Mouse (Mus musculus): ENCODE measurements around the gene Cacul1. TPM values are rescaled to one million over a fixed set of nuclear protein-coding genes. Genes with fewer than 3 reads are reported as not detected.

Cacul1 gene
- polyA plus RNA-seq, 1 experiment from 2014 or later: 17.5 TPM

GRCm38 (mm10) chr19:60500209-60500608 is 80.6 kb downstream of the Cacul1 start:
- Histone ChIP-seq H3K36me3 (ENCODE audit: insufficient read depth, low read length) (no peaks in the 10 kb centered on the region), H3K4me1 (ENCODE audit: insufficient read depth, low read length) (no peaks in the 10 kb centered on the region), H3K27me3 (ENCODE audit: insufficient read depth, low read length) (no peaks in the 10 kb centered on the region), H3K4me2 (replicated peaks; ENCODE audit: low read depth, low read length) (no peak overlapping the region), H3K9me3 (ENCODE audit: low read length) (no peaks in the 10 kb centered on the region), H3K4me3 (ENCODE audit: low read length) (no peak overlapping the region), H3K9ac (replicated peaks; ENCODE audit: low read length) (no peak overlapping the region), H3K27ac (ENCODE audit: low read length) (no peak overlapping the region)
- no peak for ATAC-seq (ENCODE audit: low FRiP score, low TSS enrichment)

GRCm38 (mm10) chr19:60497171-60497570 is 83.7 kb downstream of the Cacul1 start:
- WGBS: 80% methylated on average over 4 of the region's 4 CpGs
- H3K27ac ChIP-seq (ENCODE audit: low read length): no peak overlapping the region
- H3K4me2 ChIP-seq (replicated peaks; ENCODE audit: low read depth, low read length): no peak overlapping the region
- no peak overlapping the region for H3K9ac ChIP-seq (replicated peaks; ENCODE audit: low read length)
- ATAC-seq (ENCODE audit: low FRiP score, low TSS enrichment): no peak
- no peaks in the 10 kb centered on the region for H3K36me3 ChIP-seq (ENCODE audit: insufficient read depth, low read length)
- no peaks in the 10 kb centered on the region for H3K4me1 ChIP-seq (ENCODE audit: insufficient read depth, low read length)
- H3K4me3 ChIP-seq (ENCODE audit: low read length): no peak overlapping the region
- H3K9me3 ChIP-seq (ENCODE audit: low read length): no peaks in the 10 kb centered on the region
- H3K27me3 ChIP-seq (ENCODE audit: insufficient read depth, low read length): no peaks in the 10 kb centered on the region

GRCm38 (mm10) chr19:60495772-60496171 is 85.1 kb downstream of the Cacul1 start:
- H3K27me3 ChIP-seq (ENCODE audit: insufficient read depth, low read length): no peaks in the 10 kb centered on the region
- H3K4me1 ChIP-seq (ENCODE audit: insufficient read depth, low read length): no peaks in the 10 kb centered on the region
- H3K4me2 ChIP-seq (replicated peaks; ENCODE audit: low read depth, low read length): no peak overlapping the region
- 45% methylated on average over 3 of the region's 3 CpGs for WGBS
- no peak for ATAC-seq (ENCODE audit: low FRiP score, low TSS enrichment)
- no peaks in the 10 kb centered on the region for H3K9me3 ChIP-seq (ENCODE audit: low read length)
- no peak overlapping the region for H3K9ac ChIP-seq (replicated peaks; ENCODE audit: low read length)
- no peak overlapping the region for H3K4me3 ChIP-seq (ENCODE audit: low read length)
- no peaks in the 10 kb centered on the region for H3K36me3 ChIP-seq (ENCODE audit: insufficient read depth, low read length)
- H3K27ac ChIP-seq (ENCODE audit: low read length): no peak overlapping the region

- Histone ChIP-seq H3K9me3 (ENCODE audit: low read length) (no peaks in the 10 kb centered on the region), H3K4me3 (ENCODE audit: low read length) (no peak overlapping the region), H3K27ac (ENCODE audit: low read length) (no peak overlapping the region), H3K9ac (replicated peaks; ENCODE audit: low read length) (no peak overlapping the region), H3K4me2 (replicated peaks; ENCODE audit: low read depth, low read length) (no peak overlapping the region), H3K36me3 (ENCODE audit: insufficient read depth, low read length) (no peaks in the 10 kb centered on the region), H3K27me3 (ENCODE audit: insufficient read depth, low read length) (no peaks in the 10 kb centered on the region), H3K4me1 (ENCODE audit: insufficient read depth, low read length) (no peaks in the 10 kb centered on the region)
- WGBS: 77% methylated on average over 1 of the region's 1 CpGs
- ATAC-seq (ENCODE audit: low FRiP score, low TSS enrichment): no peak
These were observed 91.3 kb downstream of the Cacul1 start for GRCm38 (mm10) chr19:60489566-60489965.

GRCm38 (mm10) chr19:60485261-60485660 is 95.6 kb downstream of the Cacul1 start:
- Histone ChIP-seq H3K27me3 (ENCODE audit: insufficient read depth, low read length) (no peaks in the 10 kb centered on the region), H3K4me1 (ENCODE audit: insufficient read depth, low read length) (no peaks in the 10 kb centered on the region), H3K9ac (replicated peaks; ENCODE audit: low read length) (no peak overlapping the region), H3K4me2 (replicated peaks; ENCODE audit: low read depth, low read length) (no peak overlapping the region), H3K9me3 (ENCODE audit: low read length) (no peaks in the 10 kb centered on the region), H3K36me3 (ENCODE audit: insufficient read depth, low read length) (no peaks in the 10 kb centered on the region), H3K27ac (ENCODE audit: low read length) (no peak overlapping the region), H3K4me3 (ENCODE audit: low read length) (no peak overlapping the region)
- no peak for ATAC-seq (ENCODE audit: low FRiP score, low TSS enrichment)

- 43% methylated on average over 1 of the region's 1 CpGs for WGBS
- no peak overlapping the region for H3K4me2 ChIP-seq (replicated peaks; ENCODE audit: low read depth, low read length)
These were observed 102.0 kb downstream of the Cacul1 start for GRCm38 (mm10) chr19:60478859-60479258.

GRCm38 (mm10) chr19:60477788-60478187 is 103.0 kb downstream of the Cacul1 start:
- Histone ChIP-seq H3K9me3 (ENCODE audit: low read length) (no peaks in the 10 kb centered on the region), H3K4me2 (replicated peaks; ENCODE audit: low read depth, low read length) (no peak overlapping the region), H3K4me3 (ENCODE audit: low read length) (no peak overlapping the region), H3K27me3 (ENCODE audit: insufficient read depth, low read length) (no peaks in the 10 kb centered on the region), H3K4me1 (ENCODE audit: insufficient read depth, low read length) (no peaks in the 10 kb centered on the region), H3K36me3 (ENCODE audit: insufficient read depth, low read length) (no peaks in the 10 kb centered on the region), H3K9ac (replicated peaks; ENCODE audit: low read length) (no peak overlapping the region), H3K27ac (ENCODE audit: low read length) (no peak overlapping the region)
- 57% methylated on average over 2 of the region's 2 CpGs for WGBS
- ATAC-seq (ENCODE audit: low FRiP score, low TSS enrichment): no peak

More at GRCm38 (mm10) chr19:60478859-60479258, 102.0 kb downstream of the Cacul1 start:
- Histone ChIP-seq H3K27me3 (ENCODE audit: insufficient read depth, low read length) (no peaks in the 10 kb centered on the region), H3K4me1 (ENCODE audit: insufficient read depth, low read length) (no peaks in the 10 kb centered on the region), H3K9me3 (ENCODE audit: low read length) (no peaks in the 10 kb centered on the region), H3K4me3 (ENCODE audit: low read length) (no peak overlapping the region), H3K36me3 (ENCODE audit: insufficient read depth, low read length) (no peaks in the 10 kb centered on the region), H3K27ac (ENCODE audit: low read length) (no peak overlapping the region), H3K9ac (replicated peaks; ENCODE audit: low read length) (no peak overlapping the region)
- no peak for ATAC-seq (ENCODE audit: low FRiP score, low TSS enrichment)

Small RNA genes lying within 50 kb of the gene (microRNA-seq; reads per million reads assigned to microRNA genes)
- not detected for gene Gm25238

Other genes with a start within 250 kb of the Cacul1 start
- not detected in 2 replicates for gene Prlhr, start 112.7 kb downstream of the Cacul1 start, polyA plus RNA-seq (2015; fragmentation: Nextera tagmentation; extraction: Ambion mirVana)
- gene Nanos1, start 175.0 kb upstream of the Cacul1 start, polyA plus RNA-seq (2015; fragmentation: Nextera tagmentation; extraction: Ambion mirVana): 0.97 and 1.0 TPM in 2 replicates
- gene Eif3a, start 209.6 kb upstream of the Cacul1 start, polyA plus RNA-seq (2015; fragmentation: Nextera tagmentation; extraction: Ambion mirVana): 144 and 149 TPM in 2 replicates
- 27.7 and 29.9 TPM in 2 replicates for gene Fam45a, start 230.6 kb upstream of the Cacul1 start, polyA plus RNA-seq (2015; fragmentation: Nextera tagmentation; extraction: Ambion mirVana)